Mouse (Mus musculus) lung, postnatal 25 days (tissue): ENCODE measurements at regions not wholly inside any gene's neighbourhood (a gene's known extent, or its start where the extent isn't known, plus 50 kb on each side); places are given as distances from the start of the nearest gene placed in this dataset.

ENCODE experiments used
- DNase-seq: peaks from one replicate; pipeline ENCODE4 v3.0.0; 2022; ENCODE audit warnings: low spot score

- no peak for DNase-seq
Measured at GRCm38 (mm10) chr4:127517539-127517938, 159.6 kb upstream of the Gjb5 start.

- DNase-seq: no peak
Measured at GRCm38 (mm10) chr4:127509936-127510335, 152.0 kb upstream of the Gjb5 start.

- DNase-seq: no peak
Measured at GRCm38 (mm10) chr4:127502621-127503020, 144.6 kb upstream of the Gjb5 start.

- no peak for DNase-seq
Measured at GRCm38 (mm10) chr4:127501881-127502280, 143.9 kb upstream of the Gjb5 start.

GRCm38 (mm10) chr4:127487016-127487780, 129.2 kb upstream of the Gjb5 start:
- DNase-seq: no peak

GRCm38 (mm10) chr4:127485238-127485637, 127.3 kb upstream of the Gjb5 start:
- no peak for DNase-seq

GRCm38 (mm10) chr4:127482461-127482860, 124.5 kb upstream of the Gjb5 start:
- no peak for DNase-seq

- no peak for DNase-seq
Measured at GRCm38 (mm10) chr4:127480339-127480738, 122.4 kb upstream of the Gjb5 start.

- DNase-seq: no peak
Measured at GRCm38 (mm10) chr4:127469877-127470276, 111.9 kb upstream of the Gjb5 start.

- DNase-seq: no peak
Measured at GRCm38 (mm10) chr4:127454511-127455119, 96.6 kb upstream of the Gjb5 start.

GRCm38 (mm10) chr4:127452081-127452480, 94.1 kb upstream of the Gjb5 start:
- DNase-seq: no peak

- DNase-seq: no peak
Measured at GRCm38 (mm10) chr4:127445300-127445699, 87.3 kb upstream of the Gjb5 start.

GRCm38 (mm10) chr4:127444056-127444455, 86.1 kb upstream of the Gjb5 start:
- no peak for DNase-seq

GRCm38 (mm10) chr4:127442001-127442400, 84.0 kb upstream of the Gjb5 start:
- no peak for DNase-seq

- DNase-seq: no peak
Measured at GRCm38 (mm10) chr4:127440602-127441001, 82.6 kb upstream of the Gjb5 start.

- DNase-seq: peak; percentile 42
Measured at GRCm38 (mm10) chr4:127435076-127435475, 77.1 kb upstream of the Gjb5 start.

GRCm38 (mm10) chr4:127430237-127430636, 72.3 kb upstream of the Gjb5 start:
- DNase-seq: no peak

GRCm38 (mm10) chr4:127429748-127430147, 71.8 kb upstream of the Gjb5 start:
- no peak for DNase-seq

GRCm38 (mm10) chr4:127423855-127424254, 65.9 kb upstream of the Gjb5 start:
- DNase-seq: no peak

GRCm38 (mm10) chr4:127421927-127422450, 64.0 kb upstream of the Gjb5 start:
- DNase-seq: no peak

- DNase-seq: no peak
Measured at GRCm38 (mm10) chr4:127421129-127421528, 63.1 kb upstream of the Gjb5 start.

- DNase-seq: no peak
Measured at GRCm38 (mm10) chr4:127419786-127420120, 61.8 kb upstream of the Gjb5 start.

- DNase-seq: no peak
Measured at GRCm38 (mm10) chr4:127419062-127419785, 61.2 kb upstream of the Gjb5 start.
